Mouse (Mus musculus): ENCODE measurements at regions not wholly inside any gene's neighbourhood (a gene's known extent, or its start where the extent isn't known, plus 50 kb on each side); places are given as distances from the start of the nearest gene placed in this dataset.

DNA sequence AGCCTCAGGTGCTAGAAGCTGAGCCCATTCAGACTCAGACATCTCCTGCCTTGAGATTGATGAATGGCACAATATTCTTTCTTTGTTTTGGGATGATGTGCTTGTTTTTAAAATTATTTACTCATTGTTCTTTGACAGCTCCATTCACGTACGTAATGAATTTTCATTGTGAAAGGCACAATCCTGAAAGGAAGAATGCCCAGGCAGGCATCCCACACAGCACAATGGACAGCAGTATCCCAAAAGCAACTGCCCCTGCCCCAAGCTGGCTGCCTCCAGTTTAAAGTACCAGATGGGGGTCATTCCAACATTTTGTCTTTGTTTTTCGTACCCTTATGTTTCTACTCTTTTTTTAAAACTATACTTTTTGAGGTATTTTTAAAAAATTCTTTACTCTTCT lies 210.9 kb upstream of the St8sia2 start:
- DNase-seq (ENCODE audit: low spot score in 2 of 2): no peak

DNA sequence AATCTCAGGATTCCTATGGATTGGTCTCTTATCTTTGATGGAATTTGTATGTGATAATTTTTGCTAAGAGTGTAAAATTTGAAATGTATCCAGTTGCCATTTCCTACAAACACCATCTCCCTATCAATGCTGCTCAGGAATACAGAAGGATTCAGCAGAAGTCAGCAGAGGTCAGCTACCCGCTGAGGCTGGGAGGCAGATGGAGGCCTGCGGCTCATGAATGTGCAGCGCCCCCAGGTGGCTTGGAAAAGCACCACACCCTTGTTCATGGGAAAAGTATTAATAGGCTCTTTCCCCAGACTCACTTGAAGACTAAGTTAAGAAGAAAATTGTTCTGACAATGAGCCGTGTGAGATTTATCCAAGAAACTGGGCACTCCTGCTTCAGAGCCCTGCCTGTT lies 187.2 kb upstream of the St8sia2 start:
- DNase-seq (ENCODE audit: low spot score in 2 of 2): peak; percentile 24 to 37

DNA sequence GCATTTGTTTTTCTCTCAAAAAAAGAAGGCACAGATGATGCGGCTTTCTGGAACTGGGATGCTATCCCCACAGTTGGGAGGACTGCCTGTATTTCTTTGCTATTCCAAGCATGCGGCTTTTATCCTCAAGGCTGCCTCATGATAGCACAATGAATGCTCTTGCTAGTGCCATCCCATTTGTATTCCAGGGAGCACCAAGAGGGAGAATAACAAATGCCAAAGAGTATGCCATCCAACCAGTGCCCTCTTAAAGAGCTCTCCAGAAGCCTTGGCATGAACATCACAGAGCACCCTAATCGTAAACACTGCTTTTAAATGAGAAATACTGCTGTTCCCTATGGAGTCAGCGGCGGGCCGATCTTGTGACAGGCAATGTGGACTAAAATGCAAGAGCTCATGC lies 185.3 kb upstream of the St8sia2 start:
- peak; percentile 9 to 17 for DNase-seq (ENCODE audit: low spot score in 2 of 2)

DNA sequence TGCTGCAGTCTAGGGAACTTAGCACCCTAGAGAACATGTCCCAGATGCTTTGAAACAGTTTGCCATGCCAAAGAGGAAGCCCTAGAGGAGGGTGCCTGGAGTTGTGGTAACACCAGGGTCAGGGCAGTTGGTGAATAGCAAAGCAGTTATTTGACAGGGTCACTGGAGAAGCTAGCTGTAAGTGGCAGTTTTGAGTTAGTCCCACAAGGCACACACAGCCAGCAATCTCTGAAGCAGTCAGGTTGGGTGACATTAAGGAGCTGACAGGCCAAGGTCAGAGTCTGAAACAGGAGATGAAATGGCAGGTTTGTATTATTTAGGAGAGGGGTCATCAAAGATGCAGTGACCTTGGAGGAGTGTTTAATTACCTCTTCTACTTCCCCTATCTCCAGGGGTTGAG lies 171.2 kb upstream of the St8sia2 start:
- no peak for DNase-seq (ENCODE audit: low spot score in 2 of 2)

DNA sequence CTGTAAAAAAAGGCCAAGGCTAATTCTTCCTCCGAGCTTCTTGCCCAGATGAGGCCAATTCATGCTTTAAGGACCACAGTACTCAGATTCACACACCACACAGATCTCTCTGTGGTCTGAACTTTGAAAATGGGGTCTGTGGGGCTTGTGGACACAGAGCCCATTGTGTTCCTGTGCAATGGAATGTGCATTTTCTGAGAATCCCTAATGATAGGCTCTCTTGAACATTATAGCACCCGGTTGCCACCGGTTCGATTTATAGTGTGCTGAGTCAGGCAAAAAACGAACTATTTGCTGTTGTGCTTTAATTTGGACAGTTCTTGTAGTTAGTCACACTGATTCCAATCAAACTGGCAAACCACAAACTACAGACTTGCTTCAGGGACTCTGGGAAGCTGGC lies 160.7 kb upstream of the St8sia2 start:
- no peak for DNase-seq (ENCODE audit: low spot score in 2 of 2)

DNA sequence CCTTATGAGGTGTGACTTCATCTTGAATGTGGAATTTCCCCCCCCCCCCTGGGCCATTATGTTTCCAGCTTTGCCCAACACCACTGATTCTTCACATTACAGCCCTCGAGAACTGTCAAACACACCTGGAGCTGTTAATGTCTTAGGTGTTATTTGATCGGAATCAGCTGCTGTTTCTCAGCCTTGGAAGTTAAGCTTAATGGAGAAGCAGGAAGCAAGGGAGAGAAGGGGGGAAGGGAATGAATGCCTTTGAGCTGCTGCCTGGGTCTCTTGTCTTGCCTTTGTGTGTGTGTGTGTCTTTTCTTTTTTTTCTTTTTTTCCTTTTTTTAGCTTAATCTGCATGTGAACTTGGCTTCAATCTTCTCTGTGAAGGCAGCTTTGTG lies 159.7 kb upstream of the St8sia2 start:
- DNase-seq (ENCODE audit: low spot score in 2 of 2): no peak

DNA sequence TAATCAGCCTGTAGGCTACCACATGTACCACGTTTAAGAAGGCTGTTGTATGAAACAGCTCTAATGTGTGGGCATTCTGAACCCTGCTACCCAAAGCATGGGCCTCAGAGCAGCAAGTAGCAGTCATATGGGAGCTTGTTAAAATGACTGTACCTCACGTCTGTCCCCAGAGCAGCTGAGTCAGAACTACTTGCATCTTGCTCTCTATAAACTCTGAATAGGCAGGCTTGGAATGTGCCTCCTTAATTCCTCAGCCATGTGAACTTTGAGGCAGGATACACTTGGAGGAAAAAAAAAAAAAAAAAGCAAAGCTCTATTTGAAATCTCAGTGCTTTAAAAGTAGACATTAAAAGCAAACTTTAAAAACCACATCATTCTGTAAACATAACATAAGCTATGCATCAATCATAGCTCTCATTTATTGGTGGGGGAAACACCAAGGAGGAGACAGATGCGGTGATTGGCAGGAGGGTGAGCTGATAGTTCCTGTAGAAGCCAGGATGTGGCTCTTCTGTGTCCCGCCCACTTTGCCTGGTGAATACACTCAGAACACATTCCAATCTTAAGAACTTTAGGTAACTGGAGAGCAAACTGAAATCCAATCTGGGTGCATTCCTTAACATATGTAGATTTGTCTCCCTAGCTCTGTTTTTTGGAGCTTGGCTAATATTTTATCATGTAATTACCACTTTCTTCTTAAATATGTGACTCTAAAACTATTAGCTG lies 159.2 kb upstream of the St8sia2 start:
- DNase-seq (ENCODE audit: low spot score in 2 of 2): no peak

DNA sequence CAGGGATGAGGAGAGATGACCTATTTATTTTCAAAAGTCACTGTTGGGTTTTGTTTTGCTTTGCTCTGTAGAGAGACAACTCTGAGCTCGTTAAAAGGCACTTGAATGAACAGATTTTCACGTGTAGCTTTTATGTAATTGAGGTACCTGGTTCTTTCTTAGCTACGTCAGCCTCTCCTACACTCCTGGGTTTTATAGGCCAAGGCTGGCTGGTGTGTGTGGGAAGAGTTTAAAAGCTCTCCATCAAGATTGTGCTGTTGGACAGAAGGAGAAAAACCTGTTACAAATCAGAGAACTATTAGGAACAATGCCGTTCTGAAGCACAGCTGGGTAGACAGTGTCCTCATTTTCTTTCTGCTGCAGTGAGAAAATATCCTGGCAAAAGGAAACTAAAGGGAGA lies 138.1 kb upstream of the St8sia2 start:
- DNase-seq (ENCODE audit: low spot score in 2 of 2): no peak

DNA sequence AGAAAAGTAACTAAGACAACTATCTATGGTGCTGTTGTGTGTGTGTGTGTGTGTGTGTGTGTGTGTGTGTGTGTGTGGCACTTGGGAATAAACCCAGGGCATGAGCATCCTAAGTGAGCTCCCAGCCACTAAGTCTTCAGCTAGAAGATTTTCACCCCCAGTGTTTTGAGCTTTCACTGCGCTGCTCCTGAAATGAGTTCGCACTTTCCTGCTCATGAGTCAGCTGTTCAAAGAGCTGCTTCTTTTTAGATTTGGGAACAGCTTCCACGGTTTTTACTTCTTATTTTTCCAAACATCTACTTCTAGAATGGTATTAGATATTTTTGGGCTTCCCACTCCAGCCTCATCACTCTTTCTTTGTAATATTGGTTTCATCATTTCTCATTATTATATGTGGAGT lies 129.7 kb upstream of the St8sia2 start:
- no peak for DNase-seq (ENCODE audit: low spot score in 2 of 2)

DNA sequence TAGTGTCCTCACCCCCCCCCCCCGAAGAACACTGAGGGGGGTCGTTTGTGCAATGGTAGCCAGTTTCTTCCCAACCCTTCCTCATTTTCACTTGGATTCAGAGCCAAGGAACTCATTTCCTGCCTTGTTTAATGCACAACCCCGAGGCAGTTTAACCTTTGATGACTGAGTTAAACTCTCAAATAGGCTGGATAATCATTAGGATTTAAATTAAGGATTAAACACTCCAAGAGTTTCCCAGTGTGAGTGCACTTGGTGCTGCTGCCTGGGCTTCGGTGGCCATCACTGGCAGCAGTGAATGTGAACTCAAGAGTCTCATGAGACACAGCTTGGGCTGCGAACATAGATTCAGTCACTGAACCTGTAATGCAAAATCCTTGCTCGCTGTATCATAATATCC lies 124.7 kb upstream of the St8sia2 start:
- no peak for DNase-seq (ENCODE audit: low spot score in 2 of 2)

DNA sequence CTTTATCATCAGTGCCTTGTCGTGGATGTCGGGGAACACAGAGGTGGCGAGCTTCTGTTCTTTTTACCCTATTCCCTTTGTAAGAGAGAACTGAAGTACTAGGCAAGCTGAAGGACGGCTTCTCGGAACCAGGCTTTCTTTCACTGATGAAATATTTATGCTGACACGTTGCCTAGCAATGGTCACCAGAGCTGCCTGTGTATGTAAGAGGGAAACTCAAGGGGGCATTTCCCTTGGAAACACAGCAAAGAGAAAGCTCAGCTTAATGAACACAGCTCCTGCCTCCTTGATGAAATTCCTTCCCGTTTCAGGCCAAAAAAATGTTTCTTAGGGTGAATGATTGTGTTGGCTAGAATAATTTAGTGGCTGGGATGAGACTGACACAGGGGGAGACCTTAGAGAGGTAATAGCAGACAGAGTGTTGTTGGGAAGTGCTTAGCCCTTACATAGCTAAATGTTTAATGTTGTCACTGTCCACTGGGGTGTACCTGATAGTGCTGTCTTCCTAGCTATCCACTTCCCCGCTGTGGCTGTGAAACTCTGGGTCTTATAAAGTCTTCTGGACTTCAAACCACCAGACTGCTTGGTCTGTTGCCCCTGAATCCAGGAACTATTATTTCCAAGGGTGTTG lies 116.8 kb upstream of the St8sia2 start:
- DNase-seq (ENCODE audit: low spot score in 2 of 2): peak in 1 of 2 experiments; percentile 12

DNA sequence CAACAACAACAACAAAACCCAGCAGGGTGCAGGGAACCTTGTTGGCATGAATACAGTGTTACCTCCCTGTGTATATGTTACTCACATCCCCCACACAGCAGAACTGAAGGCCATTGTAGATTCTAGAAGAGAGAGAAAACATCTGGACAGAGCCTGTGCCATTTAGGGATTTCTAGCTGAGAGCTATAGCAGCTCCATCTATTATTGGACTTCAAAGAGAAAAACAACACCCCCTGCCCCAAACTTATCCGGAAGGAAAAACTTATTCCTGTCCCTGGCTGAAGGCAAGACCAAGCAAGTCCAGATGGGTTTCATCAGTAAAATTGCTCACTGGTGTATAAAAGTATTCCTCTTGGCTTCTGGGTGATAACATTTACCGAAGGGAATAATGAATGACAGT lies 98.6 kb upstream of the St8sia2 start:
- no peak for DNase-seq (ENCODE audit: low spot score in 2 of 2)

DNA sequence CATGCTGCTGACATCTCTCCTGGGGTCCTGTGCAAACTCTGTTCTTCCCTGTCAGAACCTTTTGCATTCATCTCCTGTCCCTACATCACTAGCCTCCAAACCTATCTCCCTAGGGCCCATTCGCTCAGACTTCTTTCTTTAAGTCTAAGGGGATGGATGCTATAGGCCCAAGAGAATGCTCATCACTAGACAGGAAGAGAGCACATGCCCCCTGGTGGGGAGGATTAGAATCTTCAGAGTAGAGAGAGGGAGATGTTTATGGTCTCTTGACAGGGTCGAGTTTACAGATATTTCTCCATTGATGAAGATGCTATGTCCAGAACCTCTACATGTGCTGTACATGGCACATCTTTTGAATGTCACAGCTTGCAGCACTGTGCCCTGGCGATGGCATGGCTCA lies 94.9 kb upstream of the St8sia2 start:
- peak in 1 of 2 experiments; percentile 31 for DNase-seq (ENCODE audit: low spot score in 2 of 2)

DNA sequence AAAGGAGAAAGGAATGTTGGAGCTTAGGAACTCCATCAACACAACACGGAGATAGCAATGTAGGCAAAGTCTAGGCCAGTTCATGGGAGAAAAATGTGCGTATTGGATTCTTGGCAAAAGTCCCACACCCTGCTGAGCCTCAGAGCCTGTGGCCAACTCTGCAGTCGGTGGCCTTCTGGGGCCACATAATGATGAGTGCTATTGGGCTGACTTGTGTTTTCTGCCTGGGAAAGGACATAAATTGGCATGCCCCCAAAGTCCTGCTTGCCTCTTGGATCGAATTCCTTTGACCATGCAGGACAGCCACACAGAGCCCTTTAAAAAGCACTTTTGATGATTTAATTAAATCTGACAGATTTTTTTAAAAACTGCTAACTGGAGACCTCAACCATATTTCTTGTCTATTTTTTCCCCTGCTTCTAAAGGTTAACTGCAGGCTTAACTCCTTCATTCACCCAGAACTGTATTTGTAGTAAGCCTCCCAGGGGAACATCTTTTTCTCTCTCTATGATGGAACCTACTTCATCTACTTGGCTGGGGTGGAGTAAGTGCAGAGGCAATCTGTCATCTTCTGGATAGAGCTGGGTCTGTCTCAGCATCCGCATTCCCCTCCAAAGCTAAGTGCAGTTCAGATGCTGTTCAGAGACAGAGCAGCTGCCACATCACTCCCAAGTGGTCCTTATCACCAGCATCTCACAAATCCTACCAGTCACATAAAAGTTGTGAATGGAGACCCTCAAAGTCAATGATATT lies 93.9 kb upstream of the St8sia2 start:
- DNase-seq (ENCODE audit: low spot score in 2 of 2): peak; percentile 18 to 38

DNA sequence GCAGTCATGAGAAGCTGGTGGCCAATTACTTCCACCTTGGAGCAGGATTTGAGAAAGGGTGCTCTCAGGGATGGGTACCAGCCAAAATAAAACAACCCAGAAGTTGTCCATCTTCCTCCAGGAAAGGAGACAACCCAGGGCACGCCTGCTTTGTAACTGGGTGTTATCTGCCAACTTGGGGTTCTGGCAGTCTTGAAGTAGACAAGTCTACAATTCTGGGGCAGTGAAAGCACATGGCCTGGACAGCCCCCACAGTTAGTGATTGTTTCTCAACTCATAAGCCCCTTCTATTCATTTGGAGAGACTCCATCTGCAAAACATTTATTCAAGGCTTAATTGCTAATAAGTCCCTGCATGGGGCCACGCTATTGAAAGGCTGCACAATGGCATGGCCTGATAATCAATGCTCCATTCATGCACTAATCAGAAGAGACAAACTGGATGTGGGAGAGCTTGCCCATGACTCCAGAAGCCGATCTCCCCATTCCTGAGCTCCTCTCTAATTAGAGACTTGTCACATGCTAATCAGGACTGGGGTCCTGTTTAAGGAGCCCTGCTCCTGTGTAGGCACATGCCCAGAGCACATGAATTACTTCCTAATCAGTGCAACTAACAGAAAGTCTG lies 78.0 kb upstream of the St8sia2 start:
- DNase-seq (ENCODE audit: low spot score in 2 of 2): peak in 1 of 2 experiments; percentile 19

DNA sequence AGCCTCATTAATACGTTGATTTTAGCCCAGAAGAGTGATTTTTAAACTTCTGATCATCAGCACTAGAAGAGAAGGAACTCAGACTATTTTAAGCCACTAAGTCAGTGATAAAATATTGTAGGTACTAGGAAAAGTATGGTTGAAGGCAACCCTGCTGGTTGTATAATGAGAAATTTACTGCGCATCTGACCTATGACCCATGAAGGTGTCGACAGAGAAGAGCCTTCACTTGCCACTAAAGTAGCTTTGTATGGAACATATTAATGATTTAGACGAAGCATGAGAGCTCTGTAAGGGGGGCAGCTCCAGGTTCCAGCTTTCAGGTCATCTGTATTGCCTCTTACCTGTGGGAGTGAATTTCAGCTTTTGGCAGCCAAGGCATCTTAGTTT lies 67.4 kb upstream of the St8sia2 start:
- DNase-seq (ENCODE audit: low spot score in 2 of 2): no peak

DNA sequence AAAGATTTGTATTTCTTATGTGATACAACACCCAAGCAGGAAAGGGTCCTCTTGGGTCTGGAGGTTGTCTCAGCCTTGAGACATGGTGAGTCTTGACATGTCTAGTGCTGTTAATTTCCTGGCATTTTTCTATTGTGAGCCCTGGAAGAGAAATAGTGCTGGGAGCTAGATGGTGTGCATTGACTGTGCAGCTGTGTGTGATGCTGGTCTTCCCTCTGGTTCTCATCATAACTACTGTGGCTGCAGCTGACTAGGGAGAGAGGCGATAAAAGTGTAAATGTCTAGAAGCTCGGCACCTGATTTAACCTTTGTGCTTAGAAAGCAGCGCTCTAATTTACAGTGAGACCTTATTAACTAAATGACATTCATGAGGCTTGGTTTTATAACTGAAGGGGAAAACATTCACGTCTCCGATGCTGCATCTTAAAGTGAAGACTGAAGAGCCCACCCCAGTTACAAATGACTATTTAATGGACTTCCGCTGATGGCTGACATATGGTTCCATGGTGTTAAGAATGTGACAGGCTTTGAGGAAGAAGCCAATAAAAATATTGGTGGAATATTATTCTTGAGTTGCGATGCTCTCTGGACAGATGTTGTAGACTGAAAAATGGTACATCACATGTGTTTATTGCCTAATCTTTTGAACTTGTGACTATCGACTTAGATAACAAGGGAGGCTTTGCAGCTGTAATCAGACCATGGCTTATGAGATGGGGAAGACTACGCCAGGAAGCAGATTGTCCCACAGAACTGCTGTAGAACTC lies 66.8 kb upstream of the St8sia2 start:
- no peak for DNase-seq (ENCODE audit: low spot score in 2 of 2)

DNA sequence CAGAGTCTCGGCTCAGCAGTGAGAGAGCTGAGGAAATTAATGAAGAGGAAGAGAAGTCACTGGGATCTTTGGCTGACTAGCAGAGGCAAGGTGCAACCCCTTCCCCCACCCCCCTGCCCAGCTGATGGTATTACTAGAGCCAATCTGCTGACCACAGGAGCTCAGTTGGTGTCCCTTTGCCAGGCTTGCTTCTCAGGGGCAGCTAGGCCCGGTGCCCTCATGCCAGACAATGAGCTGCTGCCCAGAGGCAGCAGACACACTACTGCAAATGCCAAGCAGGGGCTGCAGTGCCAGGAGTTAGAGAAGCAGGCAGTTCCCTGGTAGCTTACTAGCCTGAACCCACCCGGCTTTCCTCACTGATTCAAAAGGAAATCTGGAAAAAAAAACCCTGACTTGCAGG lies 59.1 kb upstream of the St8sia2 start:
- DNase-seq (ENCODE audit: low spot score in 2 of 2): peak; percentile 25 to 28

DNA sequence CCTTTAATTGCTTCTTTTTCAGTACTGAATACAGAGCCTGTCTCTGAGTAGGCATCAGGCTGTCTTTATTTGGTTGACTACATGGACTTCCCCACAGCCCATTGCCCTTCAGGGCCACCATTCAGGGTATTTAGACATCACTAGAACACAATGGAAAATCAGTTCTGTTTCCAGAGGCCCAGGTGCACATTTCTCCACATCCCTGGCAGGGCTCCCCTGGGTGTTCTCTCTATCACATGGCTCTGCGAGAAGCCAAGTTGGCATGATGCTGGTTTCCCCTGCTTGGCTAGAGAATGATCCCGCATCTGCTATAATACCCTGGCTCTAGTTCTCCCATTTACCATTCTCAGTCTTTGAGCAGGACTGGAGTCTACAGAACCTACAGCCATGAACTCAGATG lies 57.3 kb upstream of the St8sia2 start:
- no peak for DNase-seq (ENCODE audit: low spot score in 2 of 2)

DNA sequence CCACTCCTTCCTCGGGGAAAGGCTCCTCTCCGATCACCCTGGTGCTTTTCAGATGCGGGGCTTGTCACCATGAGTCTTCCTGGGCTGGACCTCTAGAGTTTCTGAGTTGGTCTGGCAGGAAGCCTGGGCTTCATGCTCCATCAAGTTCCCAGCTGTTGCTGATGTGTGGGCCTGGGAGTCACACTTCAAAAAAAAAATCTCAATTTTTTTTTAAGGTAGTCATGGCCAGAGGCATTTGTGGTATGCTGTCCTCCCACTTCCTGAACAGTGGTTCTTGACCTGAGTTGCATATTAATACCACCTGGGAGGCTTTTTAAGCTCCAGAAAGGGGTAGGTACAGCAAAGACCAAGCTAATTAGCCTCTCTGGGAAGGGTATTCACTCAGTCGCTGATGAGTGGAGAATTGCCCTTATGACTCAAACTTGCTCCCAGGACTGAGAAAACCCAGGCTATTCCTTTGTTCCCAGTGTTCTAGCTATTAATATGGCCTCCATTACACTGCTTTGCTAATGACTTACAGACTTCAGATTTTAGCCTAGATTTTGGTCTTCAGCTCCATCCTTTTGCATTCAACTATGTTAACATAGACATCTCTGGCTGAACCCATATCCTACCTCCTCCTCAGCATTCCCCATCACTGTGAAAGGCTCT lies 52.1 kb upstream of the St8sia2 start:
- DNase-seq (ENCODE audit: low spot score in 2 of 2): no peak

Measured in layer of hippocampus, postnatal 10 days (tissue).